Mouse (Mus musculus) G1E-ER4 (cell line): ENCODE measurements around the gene Mpo. TPM values are rescaled to one million over a fixed set of nuclear protein-coding genes. Genes with fewer than 3 reads are reported as not detected.
A peak's percentile ranks its signal among the peaks of the same experiment; 100 is the strongest.

ENCODE experiments used
- GATA1 ChIP-seq: IDR thresholded peaks from one replicate; pipeline ENCODE4 v1.8.0; 2012; ENCODE audit warnings: low read length, inconsistent platforms
- polyA plus RNA-seq: library from polyadenylated mRNA; stranded (reverse); fragments of >175 nt; gene quantifications from 2 replicates; pipeline ENCODE4 v1.2.3, GENCODE M21; 2012

The Mpo gene
- polyA plus RNA-seq = 0.21 TPM in 1 of 2 replicates, not detected in the other

DNA sequence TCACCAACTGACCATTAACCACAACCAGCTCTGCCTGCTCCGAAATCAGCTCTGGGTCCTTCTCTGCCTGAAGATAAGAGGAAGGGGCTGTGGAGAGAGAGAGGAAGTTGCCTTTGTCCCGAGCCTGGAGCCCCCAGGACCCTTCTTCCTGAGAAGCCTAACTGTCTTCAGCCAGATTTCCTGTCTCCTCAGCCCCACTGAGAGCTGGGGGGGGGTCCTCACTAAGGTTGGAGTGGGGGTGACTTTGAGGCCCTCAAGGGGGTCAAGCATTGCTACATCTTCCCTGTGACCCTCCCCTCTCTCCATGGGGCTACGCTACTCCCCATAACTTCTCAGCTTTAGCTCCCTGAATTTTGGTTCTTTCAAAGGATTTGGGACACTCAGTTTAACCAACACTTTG, at the start of gene Mpo:
Gene Mpo (plus strand): TSS at position 122 of the 400 bp plus-strand sequence.
- no peak for TF ChIP-seq GATA1

DNA sequence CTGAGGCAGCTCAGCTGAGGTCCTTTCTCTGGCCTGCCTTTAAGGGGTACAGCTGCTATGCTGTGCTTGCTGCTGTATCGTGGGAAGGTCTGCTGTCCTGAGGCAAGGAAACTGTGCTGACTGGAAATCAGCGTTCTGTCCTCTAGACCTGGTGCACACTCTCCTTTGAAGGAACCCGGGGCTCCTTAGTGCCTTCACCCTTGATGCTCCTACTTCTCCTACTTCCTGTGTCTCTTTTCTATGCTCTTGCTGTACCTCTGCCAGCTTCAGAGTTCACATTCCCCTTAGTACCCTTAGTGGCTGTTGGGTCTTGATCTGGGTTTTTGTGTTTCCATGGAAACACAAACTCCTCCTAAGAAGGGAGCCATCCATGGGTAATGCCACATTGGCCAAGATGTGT, 49.7 kb upstream of the Mpo start:
- no peak for TF ChIP-seq GATA1

DNA sequence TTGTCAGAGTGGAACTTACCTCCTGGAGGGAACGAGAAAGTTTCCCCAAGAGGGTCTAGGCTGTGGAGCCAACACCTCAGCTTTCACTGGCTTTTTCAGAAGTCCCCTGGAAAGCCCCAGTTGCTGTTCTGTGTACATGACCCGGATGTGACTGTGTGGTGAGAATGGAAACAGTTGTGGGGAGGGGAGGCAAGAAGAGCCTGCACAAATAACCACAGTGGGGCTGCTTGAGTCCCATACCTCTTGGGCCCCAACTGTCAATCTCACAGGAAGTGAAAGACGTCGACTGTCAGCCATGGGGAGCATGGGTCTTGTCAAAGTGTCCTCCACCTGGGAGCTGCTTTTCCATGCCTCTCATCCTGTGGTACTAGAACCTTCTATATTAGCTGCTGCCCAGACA, 48.4 kb upstream of the Mpo start:
- no peak for TF ChIP-seq GATA1

DNA sequence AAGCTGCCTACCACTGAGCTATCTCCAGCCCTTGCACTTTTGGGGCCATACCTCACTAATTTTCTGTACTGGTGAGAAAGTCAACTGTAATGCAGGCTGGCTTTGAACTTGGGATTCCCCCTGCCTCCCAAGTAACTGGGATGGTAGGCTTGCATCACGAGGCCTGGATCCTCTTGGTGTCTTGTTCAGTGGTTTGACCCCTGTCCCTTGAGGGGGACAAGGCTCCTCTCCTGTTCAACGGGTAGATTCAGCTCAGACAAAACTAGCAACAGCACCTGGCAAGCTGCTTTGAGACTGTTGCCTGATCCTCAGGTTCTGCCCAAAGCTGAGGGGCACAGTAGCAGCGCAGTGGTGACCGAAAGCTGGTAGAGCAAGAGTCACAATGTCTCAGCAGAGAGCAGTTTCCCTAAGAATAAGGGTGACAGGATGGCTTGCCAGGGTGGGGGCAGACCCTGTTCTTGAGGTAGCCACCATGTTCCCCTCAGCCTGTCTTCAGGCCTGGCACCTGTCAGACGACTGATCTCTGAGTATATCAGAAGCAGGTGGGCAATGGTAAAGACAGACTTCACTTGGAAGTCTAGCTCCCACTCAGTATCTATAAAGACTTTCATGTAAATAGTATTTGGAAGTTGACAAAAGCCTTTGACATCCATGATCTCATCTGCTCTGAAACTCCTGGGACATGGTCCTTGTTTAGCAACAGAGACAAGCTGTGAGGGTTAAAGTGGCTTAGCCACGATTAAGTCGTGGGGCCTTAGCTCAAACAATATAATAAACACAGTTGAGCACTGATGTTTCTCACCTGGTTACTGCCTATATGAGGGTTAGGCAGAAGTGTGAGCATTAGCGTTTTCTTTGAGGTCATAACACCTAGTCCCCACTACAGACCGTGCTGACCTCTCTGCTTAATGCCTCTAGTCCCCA, 47.5 kb upstream of the Mpo start:
- TF ChIP-seq GATA1 = no peak

DNA sequence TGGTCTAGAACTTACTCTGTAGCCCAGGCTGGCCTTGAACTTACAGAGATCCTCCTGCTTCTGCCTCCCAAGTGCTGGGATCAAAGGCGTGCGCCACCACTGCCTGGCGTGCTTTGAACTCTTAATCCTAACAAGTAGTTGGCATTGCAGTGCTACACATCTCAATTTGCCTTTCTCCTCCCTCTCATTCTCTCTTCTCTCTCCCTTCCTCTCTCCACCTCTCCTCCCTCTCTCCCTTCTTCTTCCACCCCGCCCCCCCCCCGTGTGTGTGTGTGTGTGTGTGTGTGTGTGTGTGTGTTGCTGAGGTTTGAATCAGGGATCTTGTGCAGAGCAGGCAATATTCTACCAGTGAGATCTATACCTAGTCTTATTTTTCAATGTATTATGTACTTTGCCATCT, 46.1 kb upstream of the Mpo start:
- no peak for TF ChIP-seq GATA1

DNA sequence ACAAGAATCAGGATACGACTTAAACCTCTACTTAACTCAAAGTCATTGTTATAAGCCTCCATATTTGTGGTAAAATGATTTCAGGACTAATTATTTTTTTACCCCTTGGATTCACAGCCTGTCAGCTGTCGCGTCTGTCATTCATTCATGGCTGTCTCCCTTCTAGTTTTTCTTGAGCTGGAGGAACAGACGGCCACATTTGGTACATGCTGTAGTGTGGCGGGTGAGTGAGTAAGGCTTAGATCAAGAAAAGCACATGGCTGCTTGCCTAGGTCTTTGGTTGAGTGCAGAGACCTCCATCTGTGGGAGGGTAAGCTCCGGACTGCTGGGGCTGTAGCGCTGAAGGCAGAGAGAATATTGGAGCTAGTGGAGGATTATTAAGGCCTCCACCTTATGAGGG, 45.7 kb upstream of the Mpo start:
- no peak for TF ChIP-seq GATA1

DNA sequence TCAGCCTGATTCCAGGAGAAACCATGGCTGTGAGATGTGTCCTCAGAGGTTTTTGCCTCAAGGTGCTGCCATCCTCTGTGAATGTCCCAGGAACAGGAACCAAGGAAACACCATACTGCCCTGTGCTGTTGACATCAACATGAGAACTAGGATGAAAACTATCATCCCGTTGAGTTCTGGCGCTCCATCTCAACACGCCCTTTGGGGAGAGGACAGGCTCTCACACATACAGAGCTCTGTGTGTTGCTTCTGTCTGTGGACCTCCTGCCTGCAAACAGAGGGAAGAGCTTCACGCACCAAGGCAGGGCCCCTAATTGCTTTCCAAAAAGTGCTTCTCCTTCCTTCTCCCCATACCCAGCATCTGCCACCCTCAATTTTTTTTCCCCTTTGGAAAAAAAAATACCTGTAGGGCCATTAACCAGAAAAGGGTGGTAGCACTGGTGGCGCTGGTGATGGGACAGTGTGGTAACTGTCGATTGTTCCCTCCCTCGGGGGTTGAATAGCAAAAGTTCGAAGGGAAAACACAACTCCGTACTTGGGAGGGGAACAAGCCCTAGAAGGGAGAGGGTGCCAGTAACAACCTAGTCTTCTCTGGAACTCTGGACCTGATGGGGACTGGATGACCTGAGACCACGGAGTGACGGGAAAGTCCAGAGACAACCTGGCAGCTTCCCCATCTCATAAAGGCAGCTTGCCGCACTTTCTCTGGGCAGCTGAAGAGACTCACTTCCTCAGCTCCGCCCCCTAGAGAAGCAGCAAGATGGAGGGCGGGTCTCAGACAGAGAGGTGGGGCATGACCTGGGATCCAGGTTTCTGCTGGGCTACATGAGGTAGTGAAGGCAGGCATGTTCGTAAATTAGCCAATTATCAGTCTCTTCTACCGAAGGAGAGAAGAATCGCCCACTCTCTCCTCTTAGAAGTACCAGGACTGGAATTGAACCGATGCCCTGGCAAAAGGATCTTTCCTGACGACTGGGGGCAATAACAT, 45.0 kb upstream of the Mpo start:
- no peak for TF ChIP-seq GATA1

DNA sequence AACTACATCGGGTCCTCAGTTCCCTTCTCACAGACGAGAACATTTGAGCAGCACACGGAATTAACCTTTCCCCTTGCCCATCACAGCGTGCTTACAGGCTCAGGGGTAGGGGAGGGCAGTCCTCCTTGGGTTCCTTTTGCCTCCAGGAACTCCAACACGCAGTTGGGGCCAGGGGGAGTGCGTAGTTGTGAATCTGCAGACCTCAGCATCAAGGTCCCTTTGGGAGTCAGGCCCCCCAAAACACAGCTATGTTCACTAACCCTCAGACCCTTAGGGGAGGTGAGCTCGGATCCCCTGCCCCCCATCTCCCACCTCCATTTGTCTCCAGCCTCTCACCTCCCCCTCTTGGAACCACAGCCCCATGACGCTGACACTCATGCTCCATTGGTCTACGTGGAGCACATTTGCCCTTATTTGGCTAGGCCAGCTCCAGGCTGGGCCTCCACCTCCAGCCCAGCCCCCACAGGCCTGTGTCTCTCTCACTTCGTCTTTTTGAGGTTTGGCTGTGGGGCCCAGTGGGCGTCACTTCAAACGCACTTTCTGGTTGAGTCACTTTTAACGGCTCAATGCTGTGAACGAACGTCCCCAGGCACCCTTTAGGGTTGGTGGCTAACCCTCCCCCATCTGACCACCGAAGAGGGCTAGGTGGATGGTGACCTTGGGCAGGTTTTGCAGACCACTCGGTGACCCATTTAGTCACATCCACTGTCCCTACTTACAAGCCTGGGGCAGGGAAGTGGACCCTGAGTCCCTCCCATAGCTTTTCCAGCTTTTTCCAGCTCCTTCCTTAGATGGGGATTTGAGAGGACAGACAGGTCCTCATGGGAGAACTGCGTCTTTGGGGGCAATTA, 44.0 kb upstream of the Mpo start:
- TF ChIP-seq GATA1 = no peak

DNA sequence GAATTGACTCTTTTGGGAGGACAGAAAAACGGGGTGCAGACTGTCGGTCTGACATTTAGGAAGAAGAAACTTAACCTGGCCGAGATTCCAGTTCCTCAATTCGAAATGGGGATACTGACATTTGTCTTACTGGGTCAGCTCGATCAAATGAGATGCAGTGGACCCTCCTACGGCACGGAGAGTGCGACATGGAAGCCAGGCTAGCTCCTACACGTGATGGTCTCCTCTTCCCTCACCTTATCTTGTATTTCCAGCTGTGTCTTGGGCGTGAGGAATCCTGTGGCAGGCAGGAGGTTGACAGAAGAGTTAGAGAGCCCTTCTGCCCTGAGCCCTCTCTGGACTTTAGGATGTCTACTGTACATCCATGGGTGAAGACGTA, 43.3 kb upstream of the Mpo start:
- TF ChIP-seq GATA1 = no peak

DNA sequence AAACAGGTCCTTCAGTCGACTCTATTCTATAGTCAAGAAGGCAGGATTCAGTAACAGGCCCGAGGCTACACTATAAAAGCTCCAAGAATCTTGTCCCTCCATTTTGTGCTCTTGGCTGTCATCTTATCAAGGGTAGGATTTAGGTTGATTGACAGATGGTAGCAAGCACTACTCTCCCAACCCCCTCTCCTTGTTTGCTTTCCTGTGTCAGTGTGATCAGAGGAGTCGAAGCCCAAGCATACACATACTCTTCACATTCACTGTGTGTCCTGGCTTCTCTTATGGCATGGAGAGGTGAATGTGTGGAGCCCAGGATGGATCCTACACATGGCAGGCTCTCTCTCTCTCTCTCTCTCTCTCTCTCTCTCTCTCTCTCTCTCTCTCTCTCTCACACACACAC, 42.9 kb upstream of the Mpo start:
- TF ChIP-seq GATA1 = no peak

DNA sequence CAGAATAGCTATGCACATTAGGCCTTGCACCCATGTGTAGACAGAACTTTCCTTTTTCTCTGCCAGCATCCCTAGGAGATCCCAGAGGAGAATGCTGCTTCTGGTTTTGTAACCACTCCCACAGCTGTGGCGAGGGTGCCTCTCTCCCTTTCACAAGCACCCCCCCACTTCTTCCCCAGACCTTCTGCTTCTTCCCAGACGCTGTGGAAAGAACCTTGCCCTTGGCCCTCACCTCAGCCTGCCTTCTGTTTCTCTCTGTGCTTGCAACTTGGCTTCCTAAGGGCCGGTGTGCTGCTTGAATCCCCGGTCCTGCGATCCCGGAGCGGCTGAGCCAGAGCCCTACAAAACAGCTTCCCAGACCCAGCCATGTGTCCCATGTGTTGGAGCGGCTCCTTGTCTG, 42.4 kb upstream of the Mpo start:
- TF ChIP-seq GATA1 = no peak

DNA sequence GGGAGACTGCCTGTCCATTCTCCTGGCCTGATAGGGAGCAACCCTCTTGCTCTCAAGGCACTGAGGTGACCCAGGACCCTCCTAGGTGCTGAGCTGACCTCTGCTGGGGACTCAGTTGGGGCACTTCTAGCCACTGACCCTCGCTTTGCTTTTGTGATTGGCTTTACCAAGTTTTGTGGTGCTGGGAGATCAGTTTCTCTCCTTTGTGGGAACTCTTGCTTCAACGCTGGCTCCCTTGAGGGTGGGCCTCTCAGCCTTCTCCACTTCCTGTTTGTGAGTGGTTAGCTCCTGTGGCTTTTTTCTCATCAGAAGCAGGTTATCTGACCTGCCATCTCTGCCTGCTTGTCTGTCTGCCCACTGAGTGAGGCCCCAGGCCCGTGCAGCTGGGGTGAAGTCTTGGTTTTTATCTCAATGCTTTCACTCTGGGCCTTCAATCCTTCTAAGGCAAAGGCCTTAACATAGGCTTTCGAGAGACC, 41.9 kb upstream of the Mpo start:
- peak; percentile 95 for TF ChIP-seq GATA1

DNA sequence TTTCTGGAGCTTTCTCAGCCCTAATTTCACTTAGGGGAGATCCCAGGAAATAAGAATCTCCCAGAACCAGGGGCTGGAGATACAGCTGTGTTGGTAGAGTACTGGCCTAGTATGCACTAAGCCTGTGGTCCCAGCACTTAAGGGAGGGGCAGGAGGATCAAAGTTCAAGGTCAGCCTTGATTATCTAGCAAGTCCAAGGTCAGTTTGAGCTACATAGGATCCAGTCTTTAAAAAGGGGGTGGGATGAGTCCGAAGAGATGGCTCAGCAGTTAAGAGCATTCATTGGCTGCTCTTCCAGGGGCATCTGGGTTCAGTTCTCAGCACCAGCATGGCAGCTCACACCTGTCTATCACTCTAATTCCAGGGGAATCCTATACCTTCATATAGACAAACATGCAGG, 41.1 kb upstream of the Mpo start:
- no peak for TF ChIP-seq GATA1

DNA sequence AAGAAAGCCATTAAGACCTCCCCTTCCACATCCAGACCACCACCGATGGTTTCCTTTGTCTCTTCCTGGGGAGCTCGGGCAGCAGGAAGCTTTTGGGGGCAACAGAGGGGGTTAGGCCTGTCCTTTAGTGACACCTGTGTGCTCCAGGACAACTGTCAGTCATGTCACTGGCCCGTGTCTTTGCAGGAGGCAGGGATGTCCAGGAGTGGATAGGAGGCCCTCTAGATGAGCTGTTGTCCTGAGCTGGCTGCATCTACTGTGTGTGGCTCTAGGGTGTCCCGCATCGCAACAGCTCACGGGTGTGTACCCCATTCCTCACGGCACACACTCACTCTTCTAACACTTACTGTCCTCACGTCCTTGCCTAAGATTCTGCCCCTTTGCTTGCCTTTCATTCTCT, 40.1 kb upstream of the Mpo start:
- no peak for TF ChIP-seq GATA1

DNA sequence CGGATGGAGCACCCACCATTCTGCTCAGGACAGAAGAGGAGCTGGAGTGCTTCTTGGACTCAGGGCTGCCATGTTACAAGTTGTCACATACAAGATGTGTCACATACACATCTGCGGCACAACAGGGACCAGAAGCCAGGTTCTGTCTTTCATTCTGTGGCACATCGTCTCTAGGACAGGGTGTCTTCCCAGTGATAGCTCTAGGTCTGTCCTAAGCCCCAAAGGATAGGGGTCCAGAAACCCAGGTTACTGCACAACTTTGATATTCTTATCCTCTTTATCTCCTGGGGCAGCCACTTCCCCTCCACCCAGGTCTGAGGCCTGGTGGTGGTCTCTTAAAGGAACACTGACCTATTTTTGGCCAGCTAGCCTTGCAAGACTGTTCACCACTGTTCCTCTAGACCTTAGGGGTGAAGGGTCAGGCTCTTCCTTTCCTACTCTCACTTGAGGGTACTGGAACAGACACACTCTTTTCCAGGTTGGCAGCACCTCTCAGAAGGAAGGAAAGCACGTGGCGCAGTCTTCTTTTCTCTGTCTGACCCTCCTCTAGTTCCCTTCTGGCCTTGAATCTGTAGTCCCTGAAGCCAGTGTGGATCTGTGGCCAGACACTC, 39.4 kb upstream of the Mpo start:
- TF ChIP-seq GATA1 = no peak
